Mouse (Mus musculus) heart, adult 8-10 months (tissue): Measurements from ENCODE around the gene Cd200r3. TPM values are rescaled to one million over a fixed set of nuclear protein-coding genes. Genes with fewer than 3 reads are reported as not detected.

Experiments
- DNase-seq: peaks from one replicate; pipeline ENCODE4 v3.0.0; 2022; ENCODE audit warnings: low spot score
- total RNA-seq, 4 experiments: library from RNA; stranded (reverse); gene quantifications; 2 replicates each; pipeline ENCODE4 v1.2.4; 2022

The Cd200r3 gene
- total RNA-seq, 4 experiments from 2014 or later: not detected

DNA sequence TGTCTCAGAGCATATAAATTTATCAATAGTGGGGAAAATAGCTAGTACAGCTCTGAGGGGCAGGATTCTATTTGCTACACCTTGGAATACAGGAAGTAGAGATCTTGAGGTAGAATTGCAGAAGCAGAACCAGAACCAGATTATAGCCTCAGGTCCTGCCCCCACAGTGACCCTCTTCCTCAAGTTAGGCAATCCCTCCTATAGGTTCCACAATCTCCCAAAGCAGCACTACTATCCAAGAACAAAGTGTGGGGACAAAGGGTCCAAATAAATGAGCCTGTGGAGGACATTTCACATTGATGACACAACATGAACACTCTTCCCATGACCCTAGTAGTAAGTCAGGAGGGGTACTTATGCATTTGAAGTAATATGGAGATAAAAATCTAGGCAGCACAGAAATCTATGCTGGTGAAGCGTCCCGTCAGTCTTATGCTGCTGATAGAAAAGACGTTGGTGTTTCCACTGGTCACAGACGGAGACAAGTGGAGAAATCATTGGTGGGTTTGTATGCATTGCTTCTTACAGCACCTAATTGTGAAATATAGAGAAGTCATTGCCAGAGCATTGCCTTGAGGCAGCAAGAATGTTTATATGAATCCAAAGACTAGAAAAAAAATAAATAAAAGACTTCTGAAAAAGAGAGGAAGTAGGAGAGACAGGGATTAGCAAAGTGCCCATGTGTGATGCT lies 45.3 kb downstream of the Cd200r3 start:
- no peak for DNase-seq

DNA sequence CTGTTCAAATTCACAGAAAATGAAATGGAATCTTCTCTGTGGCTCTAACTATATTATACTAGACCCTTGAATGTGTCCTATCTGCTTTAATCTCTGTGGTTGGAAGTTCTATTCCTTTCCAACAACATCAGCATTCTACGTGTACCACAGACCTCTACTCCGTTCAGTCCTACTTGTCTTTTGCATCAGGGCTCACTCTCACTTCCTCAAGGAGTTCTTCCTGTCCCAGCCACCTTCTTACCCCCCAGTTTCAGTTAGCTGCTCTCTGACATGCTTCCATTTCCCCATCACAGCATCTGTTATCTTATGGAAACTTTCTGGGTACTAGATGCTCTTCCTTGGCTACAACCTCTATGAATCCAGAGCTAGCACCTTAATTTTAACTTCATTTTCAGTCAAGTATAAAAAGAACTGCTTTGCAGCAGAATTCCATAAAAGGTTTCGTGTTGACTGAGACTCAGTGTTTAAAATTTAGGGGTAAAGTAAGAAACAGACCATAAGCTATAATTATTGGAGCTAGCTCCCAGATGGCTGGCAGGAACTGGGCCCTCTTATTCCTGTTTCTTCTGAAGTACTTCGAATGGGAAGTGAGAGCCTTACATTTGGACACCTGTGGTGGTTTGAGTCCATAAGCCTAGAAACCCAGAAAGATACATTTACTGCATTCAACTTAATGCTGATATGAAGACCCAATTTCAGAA lies 50.0 kb downstream of the Cd200r3 start:
- DNase-seq: no peak

- DNase-seq: no peak
These were observed 50.9 kb downstream of the Cd200r3 start for GRCm38 (mm10) chr16:44994206-44994953.

- no peak for DNase-seq
These were observed 51.6 kb downstream of the Cd200r3 start for GRCm38 (mm10) chr16:44995111-44995510.

- DNase-seq: peak; percentile 65
These were observed 53.2 kb downstream of the Cd200r3 start for GRCm38 (mm10) chr16:44996701-44997100.

GRCm38 (mm10) chr16:44999537-44999936 lies 56.1 kb downstream of the Cd200r3 start:
- no peak for DNase-seq

- no peak for DNase-seq
These were observed 61.0 kb downstream of the Cd200r3 start for GRCm38 (mm10) chr16:45004443-45004842.

DNA sequence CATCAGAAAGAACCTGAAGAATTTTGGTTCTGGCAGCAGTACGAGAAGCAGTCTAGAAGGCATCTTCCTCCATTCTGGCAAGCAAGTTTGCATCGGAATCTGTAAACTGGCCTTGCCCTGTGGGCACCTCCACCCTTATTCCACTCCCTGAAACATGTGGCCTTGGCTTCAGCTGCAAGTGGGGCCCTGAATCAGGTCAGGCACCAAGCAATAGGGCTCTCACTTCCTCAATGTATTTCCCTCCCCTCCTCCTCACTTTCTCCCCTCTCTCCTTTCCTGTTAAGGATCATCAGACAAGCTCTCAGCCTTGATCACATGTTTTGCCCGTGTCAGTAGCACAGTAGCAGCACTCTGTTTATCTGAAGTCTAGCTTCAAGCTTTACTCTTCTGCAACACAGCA lies 61.8 kb downstream of the Cd200r3 start:
- DNase-seq: no peak

- DNase-seq: no peak
These were observed 63.5 kb downstream of the Cd200r3 start for GRCm38 (mm10) chr16:45006971-45007370.

GRCm38 (mm10) chr16:45007807-45008206 lies 64.3 kb downstream of the Cd200r3 start:
- DNase-seq: no peak

GRCm38 (mm10) chr16:45009634-45010033 lies 66.2 kb downstream of the Cd200r3 start:
- peak; percentile 74 for DNase-seq

GRCm38 (mm10) chr16:45015591-45015990 lies 72.1 kb downstream of the Cd200r3 start:
- peak; percentile 73 for DNase-seq

GRCm38 (mm10) chr16:45016488-45016887 lies 73.0 kb downstream of the Cd200r3 start:
- DNase-seq: no peak

GRCm38 (mm10) chr16:45018868-45019267 lies 75.4 kb downstream of the Cd200r3 start:
- no peak for DNase-seq

DNA sequence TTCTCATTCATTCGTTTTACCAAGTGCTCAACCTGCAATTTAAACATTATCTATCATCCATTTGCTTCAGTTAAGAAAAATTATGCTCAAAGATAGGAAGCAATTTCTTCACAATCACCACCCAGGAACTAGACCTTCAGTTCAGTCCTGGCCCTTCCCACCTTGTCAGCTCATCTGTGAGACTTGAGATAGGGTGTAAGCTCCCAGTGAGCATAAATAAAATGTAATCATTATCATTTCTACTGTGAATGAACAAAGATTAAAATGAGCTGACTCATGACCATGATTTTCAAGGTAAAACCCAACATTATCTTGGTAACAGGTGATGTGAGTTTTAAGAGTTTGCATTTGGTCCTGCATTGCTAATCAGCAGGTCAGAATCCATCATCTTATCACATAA lies 76.6 kb downstream of the Cd200r3 start:
- no peak for DNase-seq

DNA sequence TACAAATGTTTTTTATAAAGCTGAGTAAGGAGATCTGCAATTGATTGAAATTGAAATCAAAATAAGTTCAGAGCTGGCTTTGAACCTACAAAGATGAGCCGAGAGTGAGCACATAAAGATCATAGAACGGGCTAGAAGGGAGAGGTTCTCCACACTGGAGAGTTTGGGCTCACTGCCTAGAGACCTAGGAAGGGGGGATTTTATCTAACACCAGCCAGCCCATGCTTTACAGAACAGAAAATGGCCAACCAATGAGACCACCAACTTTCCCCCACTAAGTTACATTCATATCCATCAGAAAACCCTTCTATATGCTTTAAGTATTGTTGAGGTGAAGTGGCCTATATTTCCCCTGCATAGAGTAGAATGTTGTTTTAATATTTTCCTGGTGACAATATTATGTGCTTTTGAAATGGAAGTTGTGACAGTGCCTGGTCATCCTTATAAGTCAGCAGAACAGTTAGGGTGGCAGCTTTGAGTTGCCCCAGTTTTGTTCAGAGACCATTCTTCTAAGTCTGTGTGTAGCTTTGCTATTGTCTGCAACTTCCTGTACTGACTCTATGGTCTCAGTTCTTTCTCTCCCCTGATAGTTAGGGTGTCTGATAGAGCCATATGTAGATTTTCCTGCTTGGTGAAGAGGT lies 77.3 kb downstream of the Cd200r3 start:
- DNase-seq: no peak

DNA sequence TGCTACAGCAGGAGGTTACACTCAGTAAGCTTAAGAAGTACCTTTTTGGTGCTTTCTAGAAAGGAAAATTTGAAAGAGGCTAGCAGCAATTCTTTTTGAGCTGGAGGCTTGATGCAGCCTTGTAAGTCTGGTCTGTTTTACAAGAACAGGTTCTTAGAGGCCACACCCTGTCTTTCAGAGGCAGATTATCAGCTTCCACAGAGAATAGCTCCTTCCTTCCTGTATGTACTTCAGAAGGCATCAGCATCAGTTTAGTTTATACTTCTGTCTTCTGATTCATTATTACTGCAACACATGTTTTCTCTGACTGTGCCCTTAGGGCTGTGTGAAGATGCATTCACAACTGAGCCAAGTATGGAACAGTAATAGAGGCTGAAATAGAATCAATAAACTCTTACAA lies 78.0 kb downstream of the Cd200r3 start:
- DNase-seq: no peak

DNA sequence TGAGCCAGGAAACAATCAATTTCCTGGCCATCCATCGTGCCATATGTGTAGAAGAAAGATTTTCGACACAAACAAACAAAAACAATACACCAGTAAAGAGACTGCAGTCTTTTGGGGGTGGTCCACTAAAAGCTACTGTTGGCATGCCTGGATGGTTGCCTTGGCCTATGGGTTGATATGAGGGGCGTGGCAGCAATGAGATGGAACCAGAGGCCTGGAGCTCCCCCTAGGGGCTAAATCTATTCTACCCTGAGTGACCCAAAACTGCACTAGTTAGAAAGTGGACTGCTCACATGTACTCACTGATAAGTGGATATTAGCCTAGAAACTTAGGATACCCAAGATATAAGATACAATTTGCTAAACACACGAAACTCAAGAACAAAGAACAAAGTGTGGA lies 80.4 kb downstream of the Cd200r3 start:
- peak; percentile 61 for DNase-seq

DNA sequence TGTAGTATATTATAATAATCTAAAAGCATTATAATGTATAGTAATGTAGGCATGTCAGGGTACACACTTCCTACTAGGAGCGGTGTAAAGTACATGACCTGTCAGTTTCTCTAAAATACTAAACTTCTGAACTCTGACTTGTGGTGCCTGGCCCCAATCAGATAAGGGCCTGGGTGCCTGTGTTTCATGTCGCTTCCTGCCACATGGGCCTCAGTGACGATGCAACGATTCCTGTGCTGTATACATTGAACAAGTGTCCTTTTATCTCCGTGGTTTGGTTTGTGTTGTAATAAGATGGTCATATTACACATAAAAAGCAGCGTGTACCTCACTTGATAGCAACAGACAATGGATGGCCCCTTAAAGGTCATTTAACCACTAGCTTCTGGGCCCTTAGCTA lies 81.8 kb downstream of the Cd200r3 start:
- DNase-seq: no peak

- DNase-seq: no peak
These were observed 85.6 kb downstream of the Cd200r3 start for GRCm38 (mm10) chr16:45029080-45029479.

DNA sequence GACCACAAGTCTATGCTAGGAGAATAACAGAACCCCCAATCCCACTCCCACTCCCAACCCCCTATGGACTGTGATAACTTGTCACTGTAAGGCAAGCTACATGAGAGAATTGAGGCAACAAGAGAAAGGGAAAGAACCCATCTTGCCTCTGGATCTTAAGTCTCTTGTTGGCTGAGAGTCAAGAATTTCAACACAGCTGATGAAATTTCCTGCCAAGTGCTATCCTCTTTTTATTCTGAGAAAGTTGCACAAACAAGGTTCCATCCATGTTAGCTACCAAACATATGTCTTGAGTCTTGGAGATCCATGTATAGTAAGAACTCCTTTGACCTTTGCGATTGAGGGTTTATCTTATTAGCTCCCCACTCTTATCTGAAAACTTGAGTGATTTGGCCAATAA lies 86.0 kb downstream of the Cd200r3 start:
- DNase-seq: peak; percentile 53

DNA sequence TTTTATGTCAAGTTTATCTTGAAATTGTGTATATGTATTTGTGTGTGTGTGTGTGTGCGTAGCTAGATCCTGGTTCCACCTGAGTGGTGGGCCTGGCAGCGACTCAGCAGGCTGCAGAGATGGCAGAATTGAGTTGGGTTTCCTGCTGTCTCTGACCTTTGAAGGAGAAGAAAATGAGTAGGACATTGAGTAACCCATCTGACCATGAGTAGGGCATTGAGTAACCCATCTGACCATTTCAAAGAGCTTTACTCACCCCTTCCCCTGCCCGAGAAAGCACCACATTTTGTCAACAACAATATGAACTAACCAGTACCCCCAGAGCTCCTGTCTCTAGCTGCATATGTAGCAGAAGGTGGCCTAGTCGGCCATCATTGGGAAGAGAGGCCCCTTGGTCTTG lies 86.6 kb downstream of the Cd200r3 start:
- no peak for DNase-seq
